12 mouse cellular contexts compared by ENCODE assay signal in genomic region chr2:165285621-165286020, GRCm38 (mm10). TPM values are rescaled to one million over a fixed set of nuclear protein-coding genes. Genes with fewer than 3 reads are reported as not detected.
A peak's percentile ranks its signal among the peaks of the same experiment; 100 is the strongest.
DNase-seq lines count a peak whose midpoint lies in the region; ATAC-seq and TF ChIP-seq lines count a peak whose summit lies in the region.
"Had no signal": no experiment of that assay in that cellular context is flagged by ENCODE, and none has a peak within 500 bp of the region (broad histone marks: within the 10 kb centered on the region; RNA-seq: fewer than 3 reads in every experiment).

No protein-coding gene starts in this region.

- no peak overlapping the region for H3K4me3 ChIP-seq in stomach, embryonic 15.5 days (replicated peaks)
- H3K4me3 ChIP-seq in stomach, postnatal 0 days (ENCODE audit: low read depth, low read length): no peak overlapping the region
- 0 out of 2 replicates have a peak overlapping the region, but pooled peaks have one; percentile 76 for H3K4me3 ChIP-seq in liver, embryonic 12.5 days
- H3K4me3 ChIP-seq in midbrain, embryonic 13.5 days (replicated peaks): no peak overlapping the region
- H3K4me3 ChIP-seq: embryonic facial prominence, embryonic 12.5 days had no signal

- H3K4me1 ChIP-seq in stomach, embryonic 15.5 days: peaks cover 29% of the 10 kb centered on the region
- peaks cover 4% of the 10 kb centered on the region; the same call in 1 of the 2 replicates for H3K4me1 ChIP-seq in stomach, postnatal 0 days (replicated peaks; ENCODE audit: control insufficient read depth, insufficient read depth)
- peaks cover 43% of the 10 kb centered on the region for H3K4me1 ChIP-seq in liver, embryonic 12.5 days
- peaks cover 50% of the 10 kb centered on the region for H3K4me1 ChIP-seq in midbrain, embryonic 13.5 days (replicated peaks)

- no peaks in the 10 kb centered on the region for H3K9me3 ChIP-seq in stomach, embryonic 15.5 days
- H3K9me3 ChIP-seq in stomach, postnatal 0 days (ENCODE audit: control insufficient read depth, low read length): no peaks in the 10 kb centered on the region
- H3K9me3 ChIP-seq in liver, embryonic 12.5 days (replicated peaks): no peaks in the 10 kb centered on the region
- H3K9me3 ChIP-seq in midbrain, embryonic 13.5 days: no peaks in the 10 kb centered on the region
- H3K9me3 ChIP-seq: embryonic facial prominence, embryonic 12.5 days; midbrain, embryonic 15.5 days had no signal

- WGBS in stomach, embryonic 15.5 days: 81% methylated on average over 8 of the region's 8 CpGs
- WGBS in stomach, postnatal 0 days: 86% methylated on average over 8 of the region's 8 CpGs
- WGBS in liver, embryonic 12.5 days (ENCODE audit: insufficient replicate concordance): 51% methylated on average over 8 of the region's 8 CpGs
- WGBS in midbrain, embryonic 13.5 days: 92% methylated on average over 8 of the region's 8 CpGs

- H3K4me2 ChIP-seq in stomach, embryonic 15.5 days: peak overlapping the region; percentile 84; the same call in 1 of the 2 replicates
- no peak overlapping the region; the same call in 1 of the 2 replicates for H3K4me2 ChIP-seq in stomach, postnatal 0 days (replicated peaks; ENCODE audit: low read depth)
- H3K4me2 ChIP-seq in liver, embryonic 12.5 days: peak overlapping the region; percentile 91
- H3K4me2 ChIP-seq in midbrain, embryonic 13.5 days (replicated peaks): no peak overlapping the region
- H3K4me2 ChIP-seq: embryonic facial prominence, embryonic 12.5 days had no signal

- TF ChIP-seq CTCF in stomach, postnatal 0 days (IDR thresholded peaks at IDR 0.05; ENCODE audit: low read depth): no peak

- no peak overlapping the region for H3K27ac ChIP-seq in stomach, embryonic 15.5 days
- H3K27ac ChIP-seq in stomach, postnatal 0 days (replicated peaks): no peak overlapping the region
- H3K27ac ChIP-seq in liver, embryonic 12.5 days: peak overlapping the region; percentile 52; the same call in 1 of the 2 replicates
- no peak overlapping the region for H3K27ac ChIP-seq in midbrain, embryonic 13.5 days
- H3K27ac ChIP-seq: embryonic facial prominence, embryonic 12.5 days; midbrain, embryonic 15.5 days had no signal

- no peak overlapping the region for H3K9ac ChIP-seq in stomach, embryonic 15.5 days
- H3K9ac ChIP-seq in stomach, postnatal 0 days (ENCODE audit: low read length): no peak overlapping the region
- no peak overlapping the region for H3K9ac ChIP-seq in liver, embryonic 12.5 days
- no peak overlapping the region for H3K9ac ChIP-seq in midbrain, embryonic 13.5 days (replicated peaks)
- H3K9ac ChIP-seq: embryonic facial prominence, embryonic 12.5 days; midbrain, embryonic 15.5 days had no signal

- no peak for ATAC-seq in stomach, embryonic 15.5 days (ENCODE audit: insufficient read depth, low FRiP score, low read depth)
- ATAC-seq in stomach, postnatal 0 days (ENCODE audit: low FRiP score, low TSS enrichment): no peak
- ATAC-seq in liver, embryonic 12.5 days: no peak
- ATAC-seq in neutrophil, adult 5-6 weeks (ENCODE audit: extremely low read depth, insufficient number of reproducible peaks, low FRiP score, poor library complexity, severe bottlenecking): peak; percentile 80
- no peak for ATAC-seq in midbrain, embryonic 13.5 days
- ATAC-seq: midbrain, embryonic 15.5 days had no signal

- DNase-seq in stomach, postnatal 0 days (ENCODE audit: low spot score): no peak
- DNase-seq in urinary bladder, postnatal 14 days (ENCODE audit: low spot score): no peak
- no peak for DNase-seq in cerebellum, postnatal 4 days (ENCODE audit: low spot score in 2 of 2)
- DNase-seq in adrenal gland, adult 2 months: no peak
- DNase-seq: gastrocnemius, postnatal 10 days; right cerebral cortex, postnatal 4 days had no signal

- no peak for TF ChIP-seq EP300 in stomach, postnatal 0 days (optimal IDR thresholded peaks at IDR 0.05)

- peaks cover 8% of the 10 kb centered on the region; the same call in 1 of the 2 replicates for H3K36me3 ChIP-seq in stomach, embryonic 15.5 days
- peaks cover 16% of the 10 kb centered on the region for H3K36me3 ChIP-seq in stomach, postnatal 0 days (ENCODE audit: control insufficient read depth, insufficient read depth, low read length)
- peaks cover 37% of the 10 kb centered on the region for H3K36me3 ChIP-seq in liver, embryonic 12.5 days
- peaks cover 36% of the 10 kb centered on the region for H3K36me3 ChIP-seq in midbrain, embryonic 13.5 days

- no peaks in the 10 kb centered on the region for H3K27me3 ChIP-seq in stomach, embryonic 15.5 days (replicated peaks)
- no peaks in the 10 kb centered on the region for H3K27me3 ChIP-seq in stomach, postnatal 0 days (ENCODE audit: control insufficient read depth, insufficient read depth, low read length)
- H3K27me3 ChIP-seq in liver, embryonic 12.5 days (replicated peaks): no peaks in the 10 kb centered on the region
- H3K27me3 ChIP-seq in midbrain, embryonic 13.5 days: no peaks in the 10 kb centered on the region
- H3K27me3 ChIP-seq: embryonic facial prominence, embryonic 12.5 days; midbrain, embryonic 15.5 days had no signal

RNA-seq across cellular contexts. Expression of gene Slc35c2, which starts 2.0 kb away (rescaled TPM):
- 60.5 and 71.8 TPM in 2 replicates for polyA plus RNA-seq in stomach, embryonic 15.5 days (2015; fragmentation: Nextera tagmentation; extraction: Ambion mirVana)
- 38.5 and 39.3 TPM in 2 replicates for polyA plus RNA-seq in stomach, postnatal 0 days (2015; fragmentation: Nextera tagmentation; extraction: Ambion mirVana)
- 41.6 and 46.2 TPM in 2 replicates for polyA plus RNA-seq in liver, embryonic 12.5 days (2016; fragmentation: Nextera tagmentation; extraction: Ambion mirVana)
- total RNA-seq in neutrophil, adult 5-6 weeks (2017): 38.2 and 45.3 TPM in 2 replicates
- 69.6 and 73.8 TPM in 2 replicates for polyA plus RNA-seq in midbrain, embryonic 13.5 days (2015; fragmentation: Nextera tagmentation; extraction: Ambion mirVana)
- total RNA-seq in adrenal gland, adult 2 months (2021): 10 to 100 TPM; 51.0 to 56.6 TPM
- polyA plus RNA-seq in adrenal gland, adult 2 months (2012; rRNA removed): 87.4 and 87.6 TPM in 2 replicates

RNA-seq across cellular contexts. Expression of gene Elmo2, which starts 40.7 kb away (rescaled TPM):
- polyA plus RNA-seq in stomach, embryonic 15.5 days (2015; fragmentation: Nextera tagmentation; extraction: Ambion mirVana): 53.2 and 56.2 TPM in 2 replicates
- 21.2 and 22.6 TPM in 2 replicates for polyA plus RNA-seq in stomach, postnatal 0 days (2015; fragmentation: Nextera tagmentation; extraction: Ambion mirVana)
- 20.5 and 21.7 TPM in 2 replicates for polyA plus RNA-seq in liver, embryonic 12.5 days (2016; fragmentation: Nextera tagmentation; extraction: Ambion mirVana)
- 23.8 and 26.0 TPM in 2 replicates for total RNA-seq in neutrophil, adult 5-6 weeks (2017)
- polyA plus RNA-seq in midbrain, embryonic 13.5 days (2015; fragmentation: Nextera tagmentation; extraction: Ambion mirVana): 91.6 and 98.6 TPM in 2 replicates
- 10 to 100 TPM; 19.8 to 31.4 TPM for total RNA-seq in adrenal gland, adult 2 months (2021)
- polyA plus RNA-seq in adrenal gland, adult 2 months (2012; rRNA removed): 52.0 and 58.8 TPM in 2 replicates

RNA-seq across cellular contexts. Expression of gene Cdh22, which starts 51.0 kb away (rescaled TPM):
- polyA plus RNA-seq in stomach, embryonic 15.5 days (2015; fragmentation: Nextera tagmentation; extraction: Ambion mirVana): 0.57 and 0.63 TPM in 2 replicates
- 0.05 and 0.08 TPM in 2 replicates for polyA plus RNA-seq in stomach, postnatal 0 days (2015; fragmentation: Nextera tagmentation; extraction: Ambion mirVana)
- 0.04 and 0.07 TPM in 2 replicates for polyA plus RNA-seq in liver, embryonic 12.5 days (2016; fragmentation: Nextera tagmentation; extraction: Ambion mirVana)
- 0.25 TPM in 1 of 2 replicates, not detected in the other for total RNA-seq in neutrophil, adult 5-6 weeks (2017)
- 10.4 and 15.7 TPM in 2 replicates for polyA plus RNA-seq in midbrain, embryonic 13.5 days (2015; fragmentation: Nextera tagmentation; extraction: Ambion mirVana)
- total RNA-seq in adrenal gland, adult 2 months (2021): 1 to 10 TPM in 1 of 2 experiments, under 1 TPM in 1; 0.89 to 1.8 TPM
- polyA plus RNA-seq in adrenal gland, adult 2 months (2012; rRNA removed): 1.5 and 6.1 TPM in 2 replicates

Comparison
In these comparisons a context has a peak if more than half of its experiments do, and no peak if none do; other contexts are left out.
1. H3K4me2 ChIP-seq: peak in stomach, embryonic 15.5 days (single experiment) and liver, embryonic 12.5 days (single experiment); none in stomach, postnatal 0 days (single experiment) and midbrain, embryonic 13.5 days (single experiment).